Mouse (Mus musculus): ENCODE results near the gene Zfp367. TPM values are rescaled to one million over a fixed set of nuclear protein-coding genes. Genes with fewer than 3 reads are reported as not detected.

Gene Zfp367
- 13.1 and 15.2 TPM in 2 replicates for polyA plus RNA-seq (2015; fragmentation: Nextera tagmentation; extraction: Ambion mirVana)

DNA sequence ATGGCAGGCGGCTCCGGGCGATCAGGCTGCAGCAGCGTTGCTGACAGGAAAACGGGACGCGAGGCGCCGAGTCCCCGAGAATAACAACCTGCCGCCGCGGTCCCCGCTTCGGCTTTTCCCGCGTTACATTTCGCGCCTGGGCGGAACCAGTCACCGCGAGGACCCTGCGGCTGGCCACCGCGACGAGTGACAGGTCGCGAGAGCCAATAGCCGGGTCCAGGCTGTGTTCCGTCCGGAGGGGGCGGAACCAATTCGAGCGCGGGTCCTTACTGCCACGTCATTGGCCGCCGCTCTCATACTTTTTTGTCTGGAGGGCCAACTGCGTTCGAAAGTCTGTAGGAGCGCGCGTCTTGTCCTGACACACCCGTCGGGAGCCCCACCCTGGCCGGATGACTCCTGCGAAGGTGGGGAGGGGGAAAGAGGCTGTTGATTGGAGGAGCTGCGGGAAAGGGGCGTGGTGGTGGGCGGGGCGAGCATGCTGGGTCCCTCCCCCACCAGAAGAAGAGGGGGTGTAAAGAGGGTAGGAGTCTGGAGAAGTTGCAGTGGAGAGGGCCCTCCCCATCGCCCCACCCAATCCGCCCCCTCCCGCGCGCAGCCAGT, at the start of gene Zfp367:
Gene Zfp367 (minus strand): TSS at position 120 of the 600 bp plus-strand sequence.
- no peaks in the 10 kb centered on the region for H3K27me3 ChIP-seq (ENCODE audit: insufficient read depth, low read length)
- peaks cover 4% of the 10 kb centered on the region; the same call in 1 of the 2 replicates for H3K4me1 ChIP-seq (replicated peaks; ENCODE audit: insufficient read depth, low read length)
- peak within 1 kb of the TSS; percentile 77 for H3K9ac ChIP-seq (ENCODE audit: low read depth, low read length)
- H3K4me2 ChIP-seq (ENCODE audit: low read length): peak within 1 kb of the TSS; percentile 92
- H3K4me3 ChIP-seq (replicated peaks; ENCODE audit: low read depth, low read length): peak within 1 kb of the TSS; percentile 84
- TF ChIP-seq CTCF (IDR thresholded peaks at IDR 0.05; ENCODE audit: low read depth): no peak; the same call in 1 of the 2 replicates
- no peaks in the 10 kb centered on the region for H3K9me3 ChIP-seq (replicated peaks; ENCODE audit: low read length)
- no peaks in the 10 kb centered on the region for H3K36me3 ChIP-seq (ENCODE audit: insufficient read depth, low read length)
- WGBS: under 1% methylated on average over 51 of the region's 56 CpGs
- peak within 1 kb of the TSS; percentile 91 for H3K27ac ChIP-seq
- peak; percentile 100 for DNase-seq (ENCODE audit: low spot score)
- peak; percentile 94 for ATAC-seq (replicated peaks; ENCODE audit: low FRiP score, low read depth)

DNA sequence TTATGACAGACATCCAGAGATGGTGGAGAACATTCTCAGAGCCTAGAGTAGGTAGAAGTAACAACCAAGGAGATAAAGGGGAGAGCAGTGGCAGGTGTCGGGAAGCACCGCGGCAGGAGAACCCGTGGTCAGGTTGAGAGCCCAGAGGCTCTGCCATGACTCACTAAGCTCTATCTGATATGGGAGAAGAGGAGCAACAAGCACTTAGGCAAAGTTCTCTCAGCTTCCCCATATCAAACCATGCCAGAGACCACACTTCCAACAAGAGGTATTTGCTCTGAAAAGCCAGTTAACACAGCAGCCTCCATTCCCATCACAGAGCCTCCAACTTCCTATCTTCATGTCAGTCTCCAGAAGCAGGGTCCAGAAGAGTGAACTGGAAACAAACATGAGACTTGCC, 47.9 kb upstream of the Zfp367 start:
- TF ChIP-seq CTCF (IDR thresholded peaks at IDR 0.05; ENCODE audit: low read depth): no peak
- DNase-seq (ENCODE audit: low spot score) (no peak), ATAC-seq (replicated peaks; ENCODE audit: low FRiP score, low read depth) (no peak)
- no peak overlapping the region for H3K4me3 ChIP-seq (replicated peaks; ENCODE audit: low read depth, low read length)
- 92% methylated on average over 4 of the region's 4 CpGs for WGBS
- H3K27me3 ChIP-seq (ENCODE audit: insufficient read depth, low read length): no peaks in the 10 kb centered on the region
- no peaks in the 10 kb centered on the region for H3K36me3 ChIP-seq (ENCODE audit: insufficient read depth, low read length)
- no peak overlapping the region for H3K4me2 ChIP-seq (ENCODE audit: low read length)
- no peak overlapping the region for H3K27ac ChIP-seq
- no peak overlapping the region for H3K9ac ChIP-seq (ENCODE audit: low read depth, low read length)
- no peaks in the 10 kb centered on the region for H3K4me1 ChIP-seq (replicated peaks; ENCODE audit: insufficient read depth, low read length)
- H3K9me3 ChIP-seq (replicated peaks; ENCODE audit: low read length): no peaks in the 10 kb centered on the region

DNA sequence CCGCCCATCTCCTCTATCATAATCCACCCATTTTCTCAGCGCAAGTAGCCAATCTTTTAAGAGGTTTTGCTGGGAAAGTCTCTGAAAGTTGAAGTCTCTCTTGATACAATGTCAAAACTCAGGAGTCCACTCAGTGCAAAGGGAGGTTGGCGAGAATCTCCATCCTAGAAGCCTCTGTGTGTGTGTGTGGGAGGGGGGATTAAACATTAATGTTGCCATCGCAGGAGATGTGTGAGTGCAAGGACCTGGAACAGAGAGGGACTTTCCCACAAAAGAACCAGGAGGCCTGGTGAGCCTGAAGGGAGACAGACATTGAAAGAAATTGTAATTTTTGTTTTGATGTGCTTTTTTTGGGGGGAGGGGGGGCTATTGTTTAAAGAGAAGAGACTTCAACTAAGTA, 45.3 kb upstream of the Zfp367 start:
- Histone ChIP-seq H3K27me3 (ENCODE audit: insufficient read depth, low read length) (no peaks in the 10 kb centered on the region), H3K27ac (no peak overlapping the region), H3K4me3 (replicated peaks; ENCODE audit: low read depth, low read length) (no peak overlapping the region), H3K4me1 (replicated peaks; ENCODE audit: insufficient read depth, low read length) (no peaks in the 10 kb centered on the region), H3K36me3 (ENCODE audit: insufficient read depth, low read length) (no peaks in the 10 kb centered on the region), H3K9ac (ENCODE audit: low read depth, low read length) (no peak overlapping the region), H3K9me3 (replicated peaks; ENCODE audit: low read length) (no peaks in the 10 kb centered on the region), H3K4me2 (ENCODE audit: low read length) (no peak overlapping the region)
- ATAC-seq (replicated peaks; ENCODE audit: low FRiP score, low read depth) (0 out of 2 replicates have a peak, but pooled peaks have one; percentile 54), DNase-seq (ENCODE audit: low spot score) (no peak)
- TF ChIP-seq CTCF (IDR thresholded peaks at IDR 0.05; ENCODE audit: low read depth): no peak
- 65% methylated on average over 4 of the region's 4 CpGs for WGBS

DNA sequence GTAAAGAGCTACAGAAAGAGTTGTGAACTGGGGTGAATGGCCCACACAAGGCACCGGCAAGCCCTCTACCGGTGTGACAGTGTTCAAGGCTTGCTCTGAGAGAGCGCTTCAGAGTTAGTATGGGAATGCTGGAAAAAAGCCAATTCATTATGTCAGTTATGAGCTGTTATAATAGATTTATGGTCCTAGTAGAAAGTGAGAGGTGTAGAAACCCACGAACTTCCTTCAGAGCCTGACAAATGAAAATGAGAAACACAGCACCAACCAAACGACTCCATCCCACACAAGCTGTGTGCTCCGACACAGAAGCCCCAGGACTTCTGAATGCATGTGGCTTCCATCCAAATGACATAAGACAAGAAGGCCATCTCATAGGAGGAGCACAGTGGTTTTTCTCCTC, 44.9 kb upstream of the Zfp367 start:
- DNase-seq (ENCODE audit: low spot score) (no peak), ATAC-seq (replicated peaks; ENCODE audit: low FRiP score, low read depth) (no peak)
- no peak overlapping the region for H3K4me2 ChIP-seq (ENCODE audit: low read length)
- H3K4me1 ChIP-seq (replicated peaks; ENCODE audit: insufficient read depth, low read length): no peaks in the 10 kb centered on the region
- no peaks in the 10 kb centered on the region for H3K9me3 ChIP-seq (replicated peaks; ENCODE audit: low read length)
- no peaks in the 10 kb centered on the region for H3K36me3 ChIP-seq (ENCODE audit: insufficient read depth, low read length)
- WGBS: 75% methylated on average over 6 of the region's 6 CpGs
- no peak overlapping the region for H3K4me3 ChIP-seq (replicated peaks; ENCODE audit: low read depth, low read length)
- no peak overlapping the region for H3K9ac ChIP-seq (ENCODE audit: low read depth, low read length)
- no peaks in the 10 kb centered on the region for H3K27me3 ChIP-seq (ENCODE audit: insufficient read depth, low read length)
- H3K27ac ChIP-seq: no peak overlapping the region
- no peak for TF ChIP-seq CTCF (IDR thresholded peaks at IDR 0.05; ENCODE audit: low read depth)

DNA sequence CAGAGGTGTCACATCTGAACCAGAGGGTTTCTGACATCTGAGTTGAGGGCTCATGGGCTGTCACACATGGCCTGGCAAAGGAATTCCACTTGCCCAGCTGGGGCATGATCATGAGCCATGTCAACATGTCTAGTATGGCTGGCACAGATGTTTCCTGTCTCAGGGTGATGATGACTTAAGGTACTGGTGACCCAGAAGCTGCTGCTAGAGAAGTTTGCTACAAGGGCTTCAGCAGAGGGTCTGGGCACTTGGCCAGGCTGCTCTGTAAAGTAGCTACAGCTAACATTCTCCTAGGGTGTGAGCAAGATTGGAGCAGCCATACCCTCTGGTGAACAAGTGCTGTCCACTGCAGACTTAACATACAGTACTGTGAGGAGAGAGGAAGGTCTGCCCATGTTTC, 34.1 kb upstream of the Zfp367 start:
- DNase-seq (ENCODE audit: low spot score) (peak; percentile 21), ATAC-seq (replicated peaks; ENCODE audit: low FRiP score, low read depth) (no peak)

DNA sequence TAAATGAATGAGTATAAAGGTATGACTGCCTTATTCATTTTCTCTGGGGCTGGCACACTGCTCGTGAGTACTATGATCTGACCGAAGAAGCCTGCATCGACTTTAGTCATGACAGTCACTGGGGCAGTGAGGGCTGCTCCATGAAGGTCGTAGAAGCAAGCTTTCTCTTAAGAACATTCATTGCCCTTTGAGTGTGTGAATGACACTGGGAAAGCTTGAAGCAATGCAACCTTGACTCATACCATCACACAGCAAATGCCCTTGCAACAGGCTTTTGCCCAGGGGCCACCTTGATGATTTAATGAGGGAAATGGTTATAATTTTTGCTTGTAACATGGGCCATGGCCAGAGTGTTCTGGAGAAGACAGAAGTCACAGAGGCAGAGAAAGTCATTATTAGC, 33.5 kb upstream of the Zfp367 start:
- no peak overlapping the region for H3K4me3 ChIP-seq (replicated peaks; ENCODE audit: low read depth, low read length)
- H3K9ac ChIP-seq (ENCODE audit: low read depth, low read length): no peak overlapping the region
- H3K27ac ChIP-seq: no peak overlapping the region
- H3K9me3 ChIP-seq (replicated peaks; ENCODE audit: low read length): no peaks in the 10 kb centered on the region
- no peak for ATAC-seq (replicated peaks; ENCODE audit: low FRiP score, low read depth)
- 95% methylated on average over 4 of the region's 4 CpGs for WGBS
- no peak for TF ChIP-seq CTCF (IDR thresholded peaks at IDR 0.05; ENCODE audit: low read depth)
- no peaks in the 10 kb centered on the region for H3K4me1 ChIP-seq (replicated peaks; ENCODE audit: insufficient read depth, low read length)
- DNase-seq (ENCODE audit: low spot score): no peak
- peaks cover 13% of the 10 kb centered on the region; the same call in 1 of the 2 replicates for H3K36me3 ChIP-seq (ENCODE audit: insufficient read depth, low read length)
- no peaks in the 10 kb centered on the region for H3K27me3 ChIP-seq (ENCODE audit: insufficient read depth, low read length)
- no peak overlapping the region for H3K4me2 ChIP-seq (ENCODE audit: low read length)

More for the DNA sequence above, 34.1 kb upstream of the Zfp367 start:
- no peaks in the 10 kb centered on the region for H3K27me3 ChIP-seq (ENCODE audit: insufficient read depth, low read length)
- H3K4me1 ChIP-seq (replicated peaks; ENCODE audit: insufficient read depth, low read length): no peaks in the 10 kb centered on the region
- H3K9ac ChIP-seq (ENCODE audit: low read depth, low read length): no peak overlapping the region
- H3K9me3 ChIP-seq (replicated peaks; ENCODE audit: low read length): no peaks in the 10 kb centered on the region
- no peak overlapping the region for H3K27ac ChIP-seq
- no peak for TF ChIP-seq CTCF (IDR thresholded peaks at IDR 0.05; ENCODE audit: low read depth)
- H3K4me2 ChIP-seq (ENCODE audit: low read length): no peak overlapping the region
- H3K4me3 ChIP-seq (replicated peaks; ENCODE audit: low read depth, low read length): no peak overlapping the region
- H3K36me3 ChIP-seq (ENCODE audit: insufficient read depth, low read length): peaks cover 13% of the 10 kb centered on the region; the same call in 1 of the 2 replicates

DNA sequence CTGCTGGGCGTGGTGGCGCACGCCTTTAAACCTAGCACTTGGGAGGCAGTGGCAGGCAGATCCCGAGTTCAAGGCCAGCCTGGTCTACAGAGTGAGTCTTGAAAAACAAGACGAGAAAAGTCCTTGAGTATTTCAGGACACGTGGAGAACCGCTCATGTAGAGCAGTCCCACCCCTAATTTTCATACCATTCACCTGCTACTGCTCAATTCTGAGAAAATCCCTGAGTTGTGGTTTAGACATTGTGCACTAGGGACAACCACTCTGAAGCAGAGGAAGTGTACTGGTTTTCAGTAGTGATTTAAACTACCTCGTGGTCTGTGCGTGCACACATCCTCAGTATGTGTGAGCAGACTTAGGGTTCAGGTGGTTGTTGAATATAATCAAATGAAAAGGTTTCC, 32.6 kb upstream of the Zfp367 start:
- whole genome bisulfite sequencing: 91% methylated on average over 9 of the region's 9 CpGs
- no peak for TF ChIP-seq CTCF (IDR thresholded peaks at IDR 0.05; ENCODE audit: low read depth)

More for the DNA sequence above, 32.6 kb upstream of the Zfp367 start:
- H3K36me3 ChIP-seq (ENCODE audit: insufficient read depth, low read length): peaks cover 13% of the 10 kb centered on the region; the same call in 1 of the 2 replicates
- H3K9ac ChIP-seq (ENCODE audit: low read depth, low read length): no peak overlapping the region
- ATAC-seq (replicated peaks; ENCODE audit: low FRiP score, low read depth) (no peak), DNase-seq (ENCODE audit: low spot score) (no peak)
- H3K4me1 ChIP-seq (replicated peaks; ENCODE audit: insufficient read depth, low read length): no peaks in the 10 kb centered on the region
- no peaks in the 10 kb centered on the region for H3K9me3 ChIP-seq (replicated peaks; ENCODE audit: low read length)
- no peak overlapping the region for H3K27ac ChIP-seq
- no peak overlapping the region for H3K4me3 ChIP-seq (replicated peaks; ENCODE audit: low read depth, low read length)
- no peak overlapping the region for H3K4me2 ChIP-seq (ENCODE audit: low read length)
- no peaks in the 10 kb centered on the region for H3K27me3 ChIP-seq (ENCODE audit: insufficient read depth, low read length)

Measured in kidney, postnatal 0 days (tissue).